Mouse (Mus musculus) regulatory T cell (primary cell): ENCODE measurements around the gene Serhl.

Source experiments
- in situ Hi-C: fragments of 300-600 bp; cut with MboI, MseI; formaldehyde crosslinking; loops from one replicate; pipeline ENCODE4 v1.15.1; 2025; ENCODE audit warnings: high pct_unique_total_duplicates

The Serhl gene

DNA sequence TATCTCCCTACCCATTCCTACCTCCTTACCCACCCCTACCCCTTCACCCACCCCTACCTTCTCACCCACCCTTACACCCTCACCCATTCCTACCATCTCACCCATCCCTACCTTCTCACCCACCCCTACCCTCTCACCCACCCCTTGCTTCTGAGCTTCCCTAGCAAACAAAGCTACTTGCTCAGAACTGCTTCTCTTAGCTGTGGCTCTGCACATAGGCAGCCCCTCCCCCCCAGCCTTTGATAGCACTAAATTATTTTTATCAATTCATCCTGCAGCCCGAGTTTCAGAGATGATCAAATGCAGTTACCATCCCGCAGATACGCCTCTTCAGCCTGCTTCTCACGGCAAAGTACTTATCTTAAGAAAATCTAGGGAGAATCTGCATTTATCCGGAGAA is 5.8 kb upstream of the Serhl start:
- in situ Hi-C loops = no loop called here

DNA sequence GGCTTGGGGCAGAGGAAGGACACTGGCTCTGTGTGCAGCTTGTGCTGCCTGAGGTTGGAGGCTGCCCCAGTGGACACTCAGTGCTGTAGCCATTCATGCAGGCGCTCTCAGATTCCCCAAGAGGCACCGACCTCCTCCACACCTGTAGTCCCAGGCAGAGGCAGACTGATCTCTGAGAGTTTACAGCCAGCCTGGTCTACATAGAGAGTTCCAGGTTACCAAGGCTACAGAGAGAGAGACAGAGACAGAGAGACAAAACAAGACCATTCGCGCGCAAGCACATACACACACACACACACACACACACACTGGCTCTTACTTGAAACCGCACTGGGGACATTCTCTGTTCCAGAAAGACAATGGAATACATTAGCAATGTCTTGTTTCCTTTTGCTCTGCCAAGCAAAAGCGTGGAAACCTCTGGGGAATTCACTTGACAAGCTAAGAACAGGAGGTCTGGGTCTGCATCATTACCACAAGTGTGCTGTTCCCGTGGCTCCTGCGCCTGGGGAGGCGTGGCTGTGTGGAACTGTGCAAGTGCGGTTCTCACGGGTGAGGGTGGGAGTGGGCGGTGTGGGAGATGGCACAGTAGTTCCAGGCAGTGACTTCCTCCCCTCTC is 5.2 kb upstream of the Serhl start:
- in situ Hi-C loops = no loop called here

DNA sequence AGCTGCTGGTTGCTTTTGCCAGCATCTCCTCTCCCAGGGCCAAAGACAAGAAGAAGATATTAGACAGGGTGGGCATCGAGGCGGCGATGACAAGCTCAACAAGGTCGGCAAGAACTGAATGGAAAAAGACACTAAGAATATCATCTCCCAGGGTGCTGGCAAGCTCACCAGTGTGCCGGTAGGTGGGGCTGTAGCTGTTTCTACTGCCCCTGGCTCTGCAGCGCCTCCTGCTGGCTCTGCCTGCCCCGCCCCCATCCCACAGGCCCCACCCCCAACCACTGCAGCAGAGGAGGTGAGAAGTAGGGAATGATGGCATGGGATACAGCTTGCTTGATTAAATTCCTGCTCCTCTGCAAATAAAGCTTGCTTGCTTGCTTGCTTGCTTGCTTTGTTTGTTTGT is 3.4 kb upstream of the Serhl start:
- in situ Hi-C loops = no loop called here

DNA sequence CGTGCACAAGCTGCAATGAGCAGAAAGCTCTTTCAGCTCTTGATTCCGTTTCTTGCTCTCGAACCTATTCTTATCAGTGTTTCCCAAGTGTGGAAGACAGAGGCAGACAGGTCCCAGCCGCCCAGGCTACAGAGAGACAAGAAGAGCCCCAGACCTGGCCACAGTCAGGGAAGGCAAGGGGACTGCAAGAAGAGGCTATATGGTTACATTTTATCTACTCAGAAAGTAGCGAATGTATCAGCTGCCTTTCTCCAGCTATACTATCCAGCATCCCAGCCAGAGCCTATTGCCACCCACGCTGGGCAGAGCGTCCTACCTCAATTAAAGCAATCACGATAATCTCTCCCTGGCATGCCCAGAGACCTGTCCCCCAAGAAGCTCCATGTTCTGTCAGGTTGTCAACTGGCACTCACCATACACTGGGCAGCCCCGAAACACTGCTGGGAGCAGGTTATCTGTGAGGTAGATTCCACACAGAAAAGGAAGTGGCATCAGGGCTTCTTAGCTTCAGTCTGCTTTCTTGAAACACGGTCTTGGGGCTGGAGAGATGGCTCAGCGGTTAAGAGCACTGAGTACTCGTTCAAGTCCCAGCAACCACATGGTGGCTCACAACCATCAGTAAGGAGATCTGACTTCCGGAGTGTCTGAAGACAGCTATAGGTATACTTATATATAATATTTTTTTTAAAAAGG is 2.5 kb upstream of the Serhl start:
- in situ Hi-C loops = no loop called here

DNA sequence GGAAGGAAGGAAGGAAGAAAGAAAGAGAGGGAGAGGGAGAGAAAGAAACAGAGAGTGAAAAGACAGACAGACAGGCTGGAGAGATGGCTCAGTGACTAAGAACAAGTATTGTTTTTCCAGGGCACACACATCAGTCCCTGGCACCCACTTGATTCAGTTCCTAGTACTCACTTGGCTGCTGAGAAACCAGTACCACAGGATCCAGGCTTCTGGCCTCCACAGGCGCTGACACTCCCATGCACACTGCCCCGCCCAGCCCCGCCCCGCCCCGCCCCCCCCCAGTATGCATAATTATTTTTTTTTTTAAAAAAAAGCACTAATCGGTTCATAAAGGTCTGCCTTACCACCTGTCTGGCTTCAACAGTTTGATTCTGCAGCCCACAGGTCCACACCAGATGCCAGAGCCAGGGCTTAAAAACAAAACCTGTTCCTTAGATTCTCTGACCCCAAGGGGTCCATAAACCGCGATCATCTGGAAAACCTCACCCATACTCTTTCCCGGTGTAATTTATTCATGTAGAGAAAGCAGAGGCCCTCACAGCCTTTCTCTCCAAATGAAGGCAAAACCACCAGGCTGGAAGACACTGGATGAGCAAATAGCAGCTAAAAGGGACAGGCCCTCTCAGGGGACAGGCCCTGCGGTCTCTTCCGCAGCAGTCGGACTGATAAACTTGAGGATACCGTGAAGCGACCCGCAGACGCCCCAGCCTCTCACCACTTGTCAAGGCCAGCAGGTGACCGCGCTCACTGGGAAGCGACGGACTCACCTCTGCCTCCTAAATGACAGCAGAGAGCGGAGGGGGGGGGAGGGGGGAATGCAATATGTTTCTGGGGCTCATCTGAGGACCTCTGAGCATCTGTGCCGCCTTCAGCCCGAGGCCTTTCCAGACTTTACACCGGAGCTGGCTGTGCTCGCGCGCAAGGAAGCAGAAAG is 544 bp upstream of the Serhl start:
- in situ Hi-C loops = no loop called here

DNA sequence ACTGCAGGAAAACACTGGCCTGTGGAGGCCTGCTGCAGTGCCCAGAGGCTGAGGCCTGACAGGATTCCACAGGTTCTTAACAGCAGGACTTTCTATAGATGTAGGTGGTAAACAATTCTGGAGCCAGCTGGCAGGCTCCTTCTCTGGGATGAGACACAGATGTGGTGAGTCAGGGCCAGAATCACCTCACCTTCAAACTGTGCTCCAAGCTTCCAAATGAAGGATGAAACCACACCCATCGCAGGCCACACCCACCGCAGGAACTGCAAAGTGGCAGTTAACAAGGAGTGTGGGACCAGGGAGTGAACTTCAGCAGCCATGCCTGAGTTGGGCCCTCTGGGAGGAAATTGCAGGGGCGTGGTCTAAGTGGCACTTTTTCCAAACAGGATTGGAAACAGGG is 1.6 kb downstream of the Serhl start:
- in situ Hi-C loops = no loop called here

DNA sequence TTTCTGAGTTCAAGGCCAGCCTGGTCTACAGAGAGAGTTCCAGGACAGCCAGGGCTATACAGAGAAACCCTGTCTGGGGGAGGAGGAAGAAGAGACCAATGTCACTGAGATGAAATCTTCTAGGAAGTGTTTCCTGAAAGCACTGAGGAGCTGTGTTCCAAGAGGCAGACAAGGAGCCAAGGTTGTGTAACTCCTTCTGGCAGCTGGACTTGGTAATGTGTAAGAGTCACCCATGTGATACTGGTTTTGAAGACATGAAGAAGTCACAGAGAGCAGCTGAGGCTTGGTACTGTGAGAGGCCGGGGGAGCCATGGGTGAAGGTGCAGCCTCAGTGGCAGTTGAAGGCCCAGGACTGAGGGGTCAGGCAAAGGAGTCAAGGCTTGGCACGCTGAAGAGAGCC is 4.4 kb downstream of the Serhl start:
- in situ Hi-C loops = no loop called here

DNA sequence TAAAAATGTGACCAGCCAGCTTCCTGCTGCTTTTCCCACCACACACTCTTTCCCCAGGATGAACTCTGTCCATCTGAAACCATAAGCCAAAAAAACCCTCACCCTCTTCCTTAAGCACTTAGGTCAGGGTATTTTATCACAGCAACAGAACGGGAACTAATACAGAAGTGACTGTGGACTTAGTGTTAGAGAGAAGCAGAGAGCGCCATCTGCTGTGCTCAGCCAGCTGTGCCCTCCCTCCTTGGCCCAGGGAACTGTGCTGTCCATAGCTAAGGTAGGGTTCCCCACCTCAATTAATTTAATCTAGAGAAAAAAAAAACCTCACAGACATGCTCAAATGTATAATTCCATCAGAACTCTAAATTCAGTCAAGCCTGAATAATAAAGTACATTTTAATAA is 6.6 kb downstream of the Serhl start:
- in situ Hi-C loops = no loop called here

DNA sequence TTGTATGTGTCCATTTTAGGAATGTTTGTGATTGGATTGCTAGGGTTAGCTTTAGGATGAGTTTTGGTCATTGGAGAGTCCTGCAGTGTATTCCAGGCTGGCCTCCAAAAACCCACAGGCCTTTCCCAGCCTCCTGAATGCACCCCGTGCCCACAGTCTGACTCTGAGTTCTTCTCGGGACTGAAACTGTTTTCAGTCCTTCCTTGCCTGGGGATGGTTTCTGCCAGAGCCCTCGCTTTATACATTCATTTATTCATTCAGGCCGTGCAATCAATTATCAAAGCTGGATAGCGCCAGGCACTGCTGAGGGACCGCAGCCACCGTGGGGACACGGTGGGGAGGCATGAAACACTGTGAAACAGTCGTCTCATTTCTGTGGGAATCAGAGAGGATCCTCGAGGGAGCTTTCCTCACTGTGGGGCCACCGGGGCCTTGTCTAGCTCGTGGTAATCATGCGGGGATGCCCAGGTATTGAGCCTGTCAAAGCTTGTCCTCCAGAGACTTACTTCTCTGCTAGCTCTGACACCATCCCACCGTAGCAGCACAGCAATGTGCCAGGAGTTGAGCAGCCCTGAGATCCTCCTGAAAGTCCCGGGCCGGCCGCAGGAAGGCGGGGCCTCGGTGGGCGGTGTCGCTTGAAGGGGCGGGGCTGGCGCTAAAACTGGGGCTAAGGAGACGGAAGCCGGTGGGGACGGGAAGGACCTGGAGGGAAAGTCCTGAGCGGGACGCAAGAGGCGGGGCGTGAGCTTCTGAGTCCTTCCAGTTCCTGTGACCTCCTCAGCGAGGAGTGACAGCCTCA is 10.4 kb downstream of the Serhl start:
- in situ Hi-C loops = loop anchor here (10.0 kb wide), 2 partner anchors 55 to 295 kb away; no protein-coding TSS in a partner anchor

DNA sequence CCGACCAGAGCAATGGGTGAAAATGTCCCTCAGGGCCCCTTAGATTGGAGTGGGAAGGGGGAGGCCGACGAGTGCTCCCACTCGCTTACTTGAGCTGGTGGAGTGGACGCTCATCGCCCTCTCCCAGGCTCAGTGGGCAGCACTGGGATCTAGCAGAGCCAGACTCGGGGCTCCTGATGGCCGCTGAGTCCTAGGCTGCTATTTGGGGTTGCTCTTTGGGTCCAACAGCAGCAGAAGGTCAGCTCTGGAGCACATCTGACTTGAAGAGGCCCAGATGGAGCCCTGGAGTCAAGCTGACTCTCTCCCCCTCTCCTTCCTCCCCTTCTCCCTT is 11.0 kb downstream of the Serhl start:
- in situ Hi-C loops = loop anchor here (10.0 kb wide), 2 partner anchors 55 to 295 kb away; no protein-coding TSS in a partner anchor

DNA sequence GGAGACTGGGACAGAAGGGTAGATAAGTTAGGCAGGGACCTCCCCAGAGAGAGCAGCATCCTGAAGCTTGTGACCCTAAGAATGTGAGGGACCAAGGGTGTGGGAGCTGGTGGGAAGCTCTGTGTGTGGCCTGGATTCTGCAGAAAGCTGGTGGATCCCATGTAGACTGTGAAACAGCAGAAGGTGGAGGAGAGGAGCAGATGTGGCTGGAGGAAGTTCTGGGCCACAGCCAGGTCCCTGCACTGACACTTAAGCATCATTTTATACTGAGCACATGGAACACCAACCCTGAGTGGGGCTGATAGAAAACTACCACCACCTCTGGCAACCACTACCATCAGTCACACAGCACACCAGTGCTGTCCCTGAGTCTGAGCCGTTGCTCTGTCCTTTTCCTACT is 13.8 kb downstream of the Serhl start:
- in situ Hi-C loops = loop anchor here (10.0 kb wide), 2 partner anchors 58 to 298 kb away; no protein-coding TSS in a partner anchor

DNA sequence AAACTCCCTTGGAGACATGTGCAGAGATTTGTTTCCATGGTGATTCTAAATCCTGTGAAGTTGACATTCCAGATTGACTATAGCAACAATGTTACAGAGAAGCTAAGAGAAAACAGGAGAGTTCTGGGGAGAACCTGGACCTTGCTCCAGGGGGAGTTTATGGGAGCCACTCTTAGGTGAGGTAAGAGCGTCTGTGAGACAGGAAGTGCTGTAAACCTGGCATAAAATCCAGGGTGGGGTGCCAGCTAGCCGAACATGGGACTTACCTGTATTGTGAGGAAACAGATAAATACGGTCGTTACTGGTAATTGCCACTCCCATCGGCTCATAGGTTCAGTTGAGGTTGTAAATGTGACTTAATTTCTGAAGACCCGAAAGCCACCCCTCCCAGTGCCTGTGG is 17.1 kb downstream of the Serhl start:
- in situ Hi-C loops = loop anchor here (10.0 kb wide), 2 partner anchors 62 to 302 kb away; no protein-coding TSS in a partner anchor

DNA sequence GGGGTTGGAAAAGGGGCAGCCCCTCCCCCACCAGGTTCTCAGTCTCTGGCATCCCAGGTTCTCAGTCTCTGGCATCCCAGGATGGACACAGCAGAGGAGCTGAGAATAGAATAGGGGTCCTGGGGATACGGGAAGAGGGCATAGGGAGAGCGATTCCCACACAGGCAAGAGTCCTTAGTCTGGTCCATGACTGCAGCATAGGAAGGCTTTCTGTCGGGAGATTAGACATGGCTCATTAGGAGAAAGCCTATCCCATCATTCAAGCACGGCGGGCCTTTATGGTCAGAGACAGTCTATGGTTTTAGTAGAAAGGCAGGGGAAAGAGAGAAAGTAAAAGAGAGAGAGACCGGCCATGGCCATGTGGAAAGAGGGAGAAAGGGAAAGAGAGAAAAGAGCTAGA is 18.5 kb downstream of the Serhl start:
- in situ Hi-C loops = loop anchor here (10.0 kb wide), 2 partner anchors 63 to 303 kb away; no protein-coding TSS in a partner anchor

DNA sequence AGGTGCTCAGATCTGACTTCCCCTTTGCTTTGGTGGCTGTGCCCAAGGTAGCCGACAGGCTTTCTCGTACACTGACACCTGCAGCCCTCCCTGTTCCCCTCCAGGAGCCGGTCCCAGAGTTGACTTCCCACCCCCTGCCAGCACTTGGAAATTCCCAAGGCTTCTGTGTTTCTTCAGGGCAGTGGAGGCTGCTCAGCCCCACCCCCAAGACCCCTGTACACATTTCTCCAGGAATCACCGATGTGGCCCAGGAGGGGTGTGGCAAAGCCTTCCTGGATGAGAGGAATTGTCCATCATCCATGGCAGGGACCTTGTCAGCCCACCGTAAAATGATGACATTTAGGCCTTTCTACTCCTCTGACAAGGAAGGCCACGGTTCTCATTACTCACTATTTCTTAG is 22.0 kb downstream of the Serhl start:
- in situ Hi-C loops = no loop called here

DNA sequence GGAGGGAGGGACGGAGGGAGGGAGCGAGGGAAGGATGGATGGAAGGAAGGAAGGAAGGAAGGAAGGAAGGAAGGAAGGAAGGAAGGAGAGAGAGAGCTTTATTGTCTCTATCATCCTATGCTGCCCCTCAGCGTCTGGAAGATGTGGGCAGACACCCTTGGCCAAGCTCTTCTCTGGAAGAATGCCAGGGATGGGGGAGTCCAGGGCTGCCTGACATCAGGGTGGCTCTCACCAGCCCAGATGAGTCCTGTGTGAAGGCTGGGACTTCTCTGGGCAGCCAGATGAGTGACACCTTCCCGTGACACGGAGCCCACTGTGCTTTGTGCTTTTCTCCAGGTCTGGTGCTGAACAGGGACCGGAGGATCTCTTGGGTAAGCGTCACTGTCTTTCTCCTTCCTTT is 22.6 kb downstream of the Serhl start:
- in situ Hi-C loops = no loop called here

DNA sequence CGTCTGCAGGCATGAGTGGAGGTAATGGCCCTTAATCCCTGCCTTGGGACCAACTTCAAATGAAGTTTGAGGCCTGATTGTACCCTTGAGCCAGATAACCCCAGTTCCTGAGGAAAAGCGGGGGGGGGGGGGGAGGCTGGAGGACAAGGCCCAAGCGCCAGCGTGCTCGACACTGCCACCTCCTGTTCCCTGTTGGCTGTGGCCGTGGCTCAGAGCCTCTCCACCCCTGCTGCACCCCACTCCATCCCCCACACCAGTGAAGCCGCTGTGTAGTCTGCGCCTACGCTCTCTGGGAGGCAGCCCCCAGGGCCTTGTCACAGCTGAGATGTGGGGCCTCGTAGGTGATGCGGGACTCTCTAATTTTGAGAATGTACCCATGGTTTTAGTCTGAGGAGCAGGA is 23.6 kb downstream of the Serhl start:
- in situ Hi-C loops = no loop called here

DNA sequence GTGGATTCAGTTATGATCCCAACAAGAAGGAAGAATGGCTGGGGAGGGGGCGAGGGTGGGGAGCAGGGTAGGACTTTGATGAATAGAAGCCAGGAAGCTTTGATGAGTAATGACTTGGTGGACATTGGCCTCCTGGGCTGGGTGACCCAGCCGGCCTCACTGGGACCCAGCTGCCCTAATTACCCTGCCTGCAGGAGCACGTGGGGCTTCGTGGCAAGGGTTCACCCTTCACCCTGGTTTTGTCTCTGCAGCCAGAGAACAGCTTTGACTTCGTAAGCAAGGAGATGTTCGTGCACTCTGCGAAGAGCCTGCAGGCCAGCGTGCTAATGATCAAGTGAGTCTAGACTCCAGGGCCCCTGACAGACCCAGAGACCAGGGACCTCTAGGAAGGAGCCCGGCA is 24.8 kb downstream of the Serhl start:
- in situ Hi-C loops = no loop called here

DNA sequence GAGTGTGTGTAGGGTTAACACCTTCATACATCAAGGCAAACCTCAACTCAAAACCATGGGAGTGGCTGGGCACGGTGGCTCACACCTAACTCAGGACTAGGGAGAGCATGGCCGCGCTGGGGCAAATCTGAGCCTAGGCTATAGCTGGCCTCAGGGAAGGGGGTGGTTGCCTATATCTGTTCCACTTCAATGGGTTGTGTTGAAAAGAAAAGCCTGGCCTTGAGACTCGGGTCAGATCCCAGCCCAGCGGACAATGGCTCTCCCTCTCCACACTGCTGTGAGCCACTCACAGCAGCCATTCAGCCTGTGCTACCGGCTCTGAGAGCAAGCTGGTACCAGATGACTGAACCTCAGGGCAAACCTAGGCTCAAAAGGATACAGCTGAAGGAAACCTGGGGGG is 25.8 kb downstream of the Serhl start:
- in situ Hi-C loops = no loop called here

DNA sequence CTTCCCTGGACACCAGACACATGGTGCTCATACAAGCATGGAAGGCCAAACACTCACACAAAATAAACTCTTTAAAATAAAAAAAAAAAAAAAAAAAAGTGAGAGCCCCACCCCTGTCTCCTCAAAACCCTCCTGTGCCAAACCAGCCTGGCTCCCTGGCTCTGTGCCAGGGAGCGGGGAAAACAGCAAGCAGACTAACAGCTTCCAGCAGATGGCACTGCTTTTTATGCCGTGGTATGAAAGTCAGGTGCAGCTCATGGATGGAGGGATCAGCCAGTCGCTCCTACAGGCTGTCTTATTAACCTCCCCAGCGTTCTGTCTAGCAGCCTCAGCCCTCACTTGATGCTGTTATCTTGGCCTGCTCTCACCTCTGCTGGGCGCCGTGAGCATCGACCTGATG is 29.1 kb downstream of the Serhl start:
- in situ Hi-C loops = no loop called here

DNA sequence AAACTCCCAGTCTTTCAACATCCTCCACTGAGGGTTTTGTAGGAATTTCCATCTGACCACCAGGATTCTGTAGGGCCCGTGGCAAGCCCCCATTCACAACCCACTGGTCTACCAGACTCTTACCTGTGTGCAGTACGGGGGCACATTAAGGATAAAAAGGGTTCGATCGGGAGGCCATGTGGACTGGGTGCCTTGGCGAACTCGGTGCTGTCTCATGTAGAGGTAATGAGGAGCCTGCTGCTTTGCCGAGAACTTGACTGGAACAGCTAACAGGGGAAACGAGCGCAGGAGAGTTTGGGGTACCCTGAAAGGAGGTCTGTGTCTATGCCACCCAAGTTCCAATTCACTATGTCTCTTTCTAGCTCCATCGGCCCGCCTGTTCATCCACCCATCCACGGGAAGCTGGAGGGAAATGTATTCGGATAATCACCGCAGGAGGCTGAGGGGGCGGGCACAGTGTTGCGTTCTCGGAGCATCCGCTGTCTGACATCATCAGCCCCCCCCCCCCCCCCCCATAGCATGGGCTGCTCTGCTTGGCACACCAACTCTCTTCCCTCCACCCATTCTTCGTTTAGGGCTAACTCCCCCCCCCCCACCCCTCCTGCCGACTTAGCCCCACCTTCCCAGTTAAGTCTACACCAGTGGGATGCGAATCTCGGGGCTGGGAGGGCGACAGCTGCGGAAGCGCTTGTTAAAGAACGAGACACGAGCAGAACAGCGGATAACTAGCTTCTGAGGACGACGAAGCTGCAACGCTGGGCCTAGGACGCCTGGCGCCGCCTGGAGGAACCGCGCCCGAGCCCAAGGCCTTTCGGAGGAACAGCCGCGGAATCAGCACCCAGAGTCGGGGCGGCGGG is 32.6 kb downstream of the Serhl start:
- in situ Hi-C loops = no loop called here
